Mouse (Mus musculus): ENCODE results near the gene Fbxo39. TPM values are rescaled to one million over a fixed set of nuclear protein-coding genes. Genes with fewer than 3 reads are reported as not detected.
"Not testable (repeated sequence)": the region's sequence is repeated elsewhere in the genome, so short reads cannot be mapped to it uniquely, and the experiment has no call there.

The Fbxo39 gene
- polyA plus RNA-seq, 1 experiment from 2014 or later = not detected

- Histone ChIP-seq H3K4me1 (replicated peaks) (0 out of 2 replicates have a peak, but pooled peaks cover 3% of the 10 kb centered on the region), H3K36me3 (no peaks in the 10 kb centered on the region), H3K4me3 (no peak overlapping the region), H3K27me3 (no peaks in the 10 kb centered on the region), H3K9ac (no peak overlapping the region), H3K27ac (no peak overlapping the region), H3K4me2 (no peak overlapping the region), H3K9me3 (no peaks in the 10 kb centered on the region)
- no peak for ATAC-seq (ENCODE audit: low FRiP score)
- 77% methylated on average over 9 of the region's 9 CpGs for WGBS
Observed at GRCm38 (mm10) chr11:72332951-72333667, 18.9 kb downstream of the Fbxo39 start.

DNA sequence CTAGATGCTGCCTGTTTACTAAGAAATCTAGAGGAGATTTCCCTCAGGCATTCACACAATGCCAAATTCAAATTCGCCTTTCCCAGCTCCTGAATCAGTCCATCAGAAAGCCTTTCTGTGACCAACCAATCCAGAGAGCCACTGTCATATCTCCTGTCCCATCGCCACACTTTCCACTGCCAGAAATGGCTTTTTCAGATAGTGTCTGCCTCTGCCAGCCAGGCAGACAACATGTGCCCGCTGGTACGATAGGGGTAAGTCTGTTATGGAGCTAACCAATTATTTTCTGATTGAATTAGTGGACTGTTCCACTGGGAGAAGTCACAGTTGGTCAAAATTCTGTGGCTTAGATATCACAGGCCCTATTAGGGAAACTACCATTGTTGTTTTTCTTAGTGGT lies 20.4 kb downstream of the Fbxo39 start:
- Histone ChIP-seq H3K36me3 (no peaks in the 10 kb centered on the region), H3K27me3 (no peaks in the 10 kb centered on the region), H3K4me3 (no peak overlapping the region), H3K9me3 (no peaks in the 10 kb centered on the region), H3K4me2 (no peak overlapping the region), H3K4me1 (replicated peaks) (peaks cover 17% of the 10 kb centered on the region; the same call in 1 of the 2 replicates), H3K27ac (no peak overlapping the region), H3K9ac (no peak overlapping the region)
- no peak for ATAC-seq (ENCODE audit: low FRiP score)
- 82% methylated on average over 4 of the region's 4 CpGs for WGBS

- H3K27ac ChIP-seq = no peak overlapping the region
- 86% methylated on average over 8 of the region's 8 CpGs for WGBS
- peaks cover 17% of the 10 kb centered on the region; the same call in 1 of the 2 replicates for H3K4me1 ChIP-seq (replicated peaks)
- H3K9me3 ChIP-seq = no peaks in the 10 kb centered on the region
- H3K9ac ChIP-seq = no peak overlapping the region
- no peak overlapping the region for H3K4me3 ChIP-seq
- ATAC-seq (ENCODE audit: low FRiP score) = no peak
- no peaks in the 10 kb centered on the region for H3K27me3 ChIP-seq
- no peak overlapping the region for H3K4me2 ChIP-seq
- no peaks in the 10 kb centered on the region for H3K36me3 ChIP-seq
Observed at GRCm38 (mm10) chr11:72336726-72337125, 22.5 kb downstream of the Fbxo39 start.

DNA sequence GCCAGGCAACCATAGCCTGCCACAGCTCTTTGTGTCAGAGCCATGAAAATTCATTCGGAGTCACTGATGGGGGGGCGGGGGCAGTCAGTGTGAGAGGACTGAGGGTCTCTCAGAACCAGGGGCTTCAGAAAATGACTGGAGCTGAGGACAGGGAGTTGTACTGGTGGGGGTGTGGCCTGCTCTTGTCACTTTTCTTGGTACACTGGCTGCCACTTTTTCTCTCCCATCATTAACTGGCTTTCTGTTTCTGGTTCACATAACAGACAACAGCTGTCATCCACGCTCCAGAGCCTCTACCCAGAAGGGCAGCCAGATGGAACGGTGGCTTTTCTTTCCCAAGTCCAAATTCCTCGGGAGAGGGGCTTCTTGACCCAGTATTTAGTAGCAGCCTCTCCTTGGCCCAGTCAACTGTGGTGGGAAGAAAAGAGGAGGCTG lies 24.2 kb downstream of the Fbxo39 start:
- H3K27ac ChIP-seq = no peak overlapping the region
- H3K36me3 ChIP-seq = no peaks in the 10 kb centered on the region
- no peak overlapping the region for H3K4me3 ChIP-seq
- H3K9me3 ChIP-seq = no peaks in the 10 kb centered on the region
- H3K27me3 ChIP-seq = no peaks in the 10 kb centered on the region
- no peak overlapping the region for H3K4me2 ChIP-seq
- WGBS = 19% methylated on average over 5 of the region's 5 CpGs
- ATAC-seq (ENCODE audit: low FRiP score) = 0 out of 2 replicates have a peak, but pooled peaks have one; percentile 26
- peaks cover 19% of the 10 kb centered on the region; the same call in 1 of the 2 replicates for H3K4me1 ChIP-seq (replicated peaks)
- H3K9ac ChIP-seq = no peak overlapping the region

DNA sequence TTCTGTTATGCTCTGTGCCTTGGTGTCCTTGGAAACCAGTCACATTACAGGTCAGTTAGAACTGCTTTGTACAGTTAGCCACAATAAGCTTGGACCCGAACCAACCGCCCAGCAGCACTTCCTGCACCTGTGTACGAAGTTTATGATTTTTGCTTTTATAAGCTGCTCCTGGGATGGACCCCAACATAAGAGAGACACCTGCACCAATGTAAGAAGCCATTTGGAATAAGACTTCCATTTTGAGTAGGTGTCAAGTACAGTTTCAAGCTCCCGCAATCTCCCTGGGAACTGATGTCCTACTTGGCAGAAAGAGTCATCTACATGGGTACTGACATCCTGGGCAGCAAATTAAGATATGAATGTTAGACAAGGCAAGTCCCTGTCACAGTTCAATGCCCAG lies 25.5 kb downstream of the Fbxo39 start:
- Histone ChIP-seq H3K27me3 (no peaks in the 10 kb centered on the region), H3K9ac (no peak overlapping the region), H3K27ac (no peak overlapping the region), H3K4me1 (replicated peaks) (peaks cover 19% of the 10 kb centered on the region; the same call in 1 of the 2 replicates), H3K9me3 (no peaks in the 10 kb centered on the region), H3K4me3 (no peak overlapping the region), H3K4me2 (no peak overlapping the region), H3K36me3 (no peaks in the 10 kb centered on the region)
- ATAC-seq (ENCODE audit: low FRiP score) = no peak
- 83% methylated on average over 4 of the region's 4 CpGs for WGBS

- Histone ChIP-seq H3K4me3 (no peak overlapping the region), H3K4me2 (peak overlapping the region; percentile 31), H3K27me3 (no peaks in the 10 kb centered on the region), H3K36me3 (no peaks in the 10 kb centered on the region), H3K4me1 (replicated peaks) (peaks cover 19% of the 10 kb centered on the region; the same call in 1 of the 2 replicates), H3K9ac (no peak overlapping the region), H3K27ac (no peak overlapping the region), H3K9me3 (no peaks in the 10 kb centered on the region)
- ATAC-seq (ENCODE audit: low FRiP score) = peak; percentile 82
- WGBS = 14% methylated on average over 7 of the region's 7 CpGs
Observed at GRCm38 (mm10) chr11:72342549-72343237, 28.4 kb downstream of the Fbxo39 start.

GRCm38 (mm10) chr11:72343238-72343625 lies 29.0 kb downstream of the Fbxo39 start:
- H3K27ac ChIP-seq; ATAC-seq (ENCODE audit: low FRiP score): not testable (repeated sequence)
- 92% methylated on average over 5 of the region's 5 CpGs for WGBS

GRCm38 (mm10) chr11:72343904-72344303 lies 29.7 kb downstream of the Fbxo39 start:
- ATAC-seq (ENCODE audit: low FRiP score) = no peak
- H3K4me2 ChIP-seq = no peak overlapping the region
- H3K4me1 ChIP-seq (replicated peaks) = peaks cover 9% of the 10 kb centered on the region; the same call in 1 of the 2 replicates
- no peaks in the 10 kb centered on the region for H3K36me3 ChIP-seq
- H3K27ac ChIP-seq = no peak overlapping the region
- no peak overlapping the region for H3K9ac ChIP-seq
- no peaks in the 10 kb centered on the region for H3K27me3 ChIP-seq
- 31% methylated on average over 8 of the region's 8 CpGs for WGBS
- no peaks in the 10 kb centered on the region for H3K9me3 ChIP-seq
- no peak overlapping the region for H3K4me3 ChIP-seq

More at GRCm38 (mm10) chr11:72343238-72343625, 29.0 kb downstream of the Fbxo39 start:
- H3K9ac ChIP-seq, H3K36me3 ChIP-seq, H3K9me3 ChIP-seq, H3K27me3 ChIP-seq, H3K4me2 ChIP-seq, H3K4me3 ChIP-seq: not testable (repeated sequence)
- H3K4me1 ChIP-seq (replicated peaks) = peaks cover 15% of the 10 kb centered on the region; the same call in 1 of the 2 replicates

- 90% methylated on average over 11 of the region's 11 CpGs for WGBS
- Histone ChIP-seq H3K4me2 (no peak overlapping the region), H3K4me3 (no peak overlapping the region), H3K9ac (no peak overlapping the region), H3K9me3 (no peaks in the 10 kb centered on the region), H3K27ac (no peak overlapping the region), H3K36me3 (no peaks in the 10 kb centered on the region), H3K4me1 (replicated peaks) (peaks cover 3% of the 10 kb centered on the region; the same call in 1 of the 2 replicates), H3K27me3 (no peaks in the 10 kb centered on the region)
- no peak for ATAC-seq (ENCODE audit: low FRiP score)
Observed at GRCm38 (mm10) chr11:72344486-72344885, 30.2 kb downstream of the Fbxo39 start.

DNA sequence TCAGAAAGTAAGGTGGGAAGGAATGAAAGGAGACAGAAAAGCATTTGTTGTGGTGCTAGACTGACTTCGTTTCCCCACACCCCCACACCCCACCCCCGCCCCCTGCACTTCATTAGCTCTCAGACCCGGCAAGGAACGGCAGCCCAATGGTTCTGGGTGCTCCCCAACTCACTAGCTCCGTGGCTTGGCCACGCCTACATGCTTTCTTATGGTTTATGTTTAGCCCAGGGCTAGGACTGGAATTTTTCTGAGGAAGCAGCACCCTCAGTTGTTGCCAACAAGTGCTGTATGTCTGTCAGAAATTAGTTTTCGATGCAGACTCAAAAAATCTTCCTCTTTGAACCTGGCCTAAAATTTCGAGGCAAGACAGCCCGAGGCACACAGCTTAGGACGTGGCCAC lies 34.3 kb downstream of the Fbxo39 start:
- ATAC-seq (ENCODE audit: low FRiP score) = no peak
- H3K4me3 ChIP-seq = no peak overlapping the region
- no peaks in the 10 kb centered on the region for H3K9me3 ChIP-seq
- H3K27ac ChIP-seq = no peak overlapping the region
- no peaks in the 10 kb centered on the region for H3K4me1 ChIP-seq (replicated peaks)
- WGBS = 65% methylated on average over 10 of the region's 10 CpGs
- H3K36me3 ChIP-seq = no peaks in the 10 kb centered on the region
- no peaks in the 10 kb centered on the region for H3K27me3 ChIP-seq
- H3K4me2 ChIP-seq = no peak overlapping the region
- no peak overlapping the region for H3K9ac ChIP-seq

DNA sequence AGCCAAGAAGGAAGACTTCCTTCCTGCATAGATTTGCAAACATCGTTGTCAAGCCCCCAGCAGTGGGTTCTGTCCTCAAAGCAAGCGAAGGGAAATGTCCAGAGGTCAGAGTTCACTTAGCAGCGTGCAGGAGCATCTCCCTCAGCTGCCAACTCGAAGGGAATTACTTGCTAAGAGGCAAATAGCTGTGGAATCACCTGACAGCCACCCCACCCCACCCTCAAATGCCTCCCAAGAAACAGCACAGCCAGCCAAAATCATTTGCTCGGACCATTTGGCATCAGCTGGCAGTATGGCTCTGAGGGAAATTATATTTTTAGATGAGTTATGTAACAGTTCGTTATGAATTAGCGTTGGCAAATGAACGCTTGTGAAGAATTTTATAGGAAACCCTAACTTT lies 34.8 kb downstream of the Fbxo39 start:
- Histone ChIP-seq H3K4me2 (no peak overlapping the region), H3K36me3 (no peaks in the 10 kb centered on the region), H3K9me3 (no peaks in the 10 kb centered on the region), H3K4me3 (no peak overlapping the region), H3K4me1 (replicated peaks) (no peaks in the 10 kb centered on the region), H3K27me3 (no peaks in the 10 kb centered on the region), H3K9ac (no peak overlapping the region), H3K27ac (no peak overlapping the region)
- WGBS = 62% methylated on average over 8 of the region's 8 CpGs
- no peak for ATAC-seq (ENCODE audit: low FRiP score)

- 82% methylated on average over 4 of the region's 4 CpGs for WGBS
- H3K4me2 ChIP-seq = no peak overlapping the region
- no peaks in the 10 kb centered on the region for H3K9me3 ChIP-seq
- H3K9ac ChIP-seq = no peak overlapping the region
- no peak overlapping the region for H3K27ac ChIP-seq
- H3K36me3 ChIP-seq = no peaks in the 10 kb centered on the region
- ATAC-seq (ENCODE audit: low FRiP score) = no peak
- H3K27me3 ChIP-seq = no peaks in the 10 kb centered on the region
- no peak overlapping the region for H3K4me3 ChIP-seq
- H3K4me1 ChIP-seq (replicated peaks) = no peaks in the 10 kb centered on the region
Observed at GRCm38 (mm10) chr11:72349652-72350051, 35.4 kb downstream of the Fbxo39 start.

Measured in hindbrain, embryonic 13.5 days (tissue).